Mouse (Mus musculus) CH12.LX (cell line): Measurements from ENCODE around the gene Prkar2a. TPM values are rescaled to one million over a fixed set of nuclear protein-coding genes. Genes with fewer than 3 reads are reported as not detected.

Source experiments
- DNase-seq: peaks from one replicate; pipeline ENCODE4 v3.0.0-alpha.2; 2013; ENCODE audit errors: extremely low read depth
- H3K27ac ChIP-seq: 2 replicates; pipeline ENCODE4 v1.5.1; 2012; ENCODE audit warnings: low read depth, mild to moderate bottlenecking, control low read depth, moderate library complexity; ENCODE audit not compliant: insufficient read depth
- H3K27me3 ChIP-seq: replicated peaks from 2 replicates; pipeline ENCODE3; 2012; ENCODE audit warnings: inconsistent platforms
- H3K36me3 ChIP-seq, 2 experiments: replicated peaks in 1 of 2; 2 replicates each; pipeline versions ENCODE3 to v1.6.1; 2012; ENCODE audit warnings: inconsistent platforms in 1 of 2, low read length in 1 of 2, mild to moderate bottlenecking in 1 of 2, mixed read lengths in 1 of 2, moderate library complexity in 1 of 2; ENCODE audit not compliant: control insufficient read depth in 1 of 2, insufficient read depth in 1 of 2
- H3K4me1 ChIP-seq, 2 experiments: 2 replicates each; pipeline ENCODE4 v1.6.1; 2012; ENCODE audit warnings: inconsistent platforms in 1 of 2, moderate library complexity in 1 of 2; ENCODE audit not compliant: insufficient read depth in 2 of 2, control insufficient read depth in 1 of 2
- H3K4me2 ChIP-seq: 2 replicates; pipeline ENCODE4 v1.6.1; 2012; ENCODE audit warnings: low read depth, mild to moderate bottlenecking, control low read depth; ENCODE audit not compliant: poor library complexity, insufficient read depth, severe bottlenecking
- H3K4me3 ChIP-seq, 3 experiments: fragments of 150-350 bp in 1 of 3; sonication (generic) in 1 of 3; replicated peaks in 1 of 3; 2 replicates each; pipeline versions ENCODE3 to v1.5.1; 2011 to 2012; ENCODE audit warnings: low read depth in 2 of 3, low read length in 2 of 3, mild to moderate bottlenecking in 2 of 3, moderate library complexity in 2 of 3, control low read depth in 1 of 3, improper control_type of control experiment in 1 of 3, inconsistent platforms in 1 of 3, mixed read lengths in 1 of 3; ENCODE audit not compliant: poor library complexity in 1 of 3
- H3K79me2 ChIP-seq: replicated peaks from 2 replicates; pipeline ENCODE4 v1.6.1; 2012; ENCODE audit warnings: mild to moderate bottlenecking, moderate library complexity; ENCODE audit not compliant: control insufficient read depth, poor library complexity, insufficient read depth, severe bottlenecking; ENCODE audit errors: extremely low read depth
- H3K9ac ChIP-seq: 2 replicates; pipeline ENCODE4 v1.6.1; 2012; ENCODE audit warnings: low read depth, mild to moderate bottlenecking, control low read depth, moderate library complexity; ENCODE audit not compliant: insufficient read depth
- H3K9me3 ChIP-seq: replicated peaks from 2 replicates; pipeline ENCODE3; 2012; ENCODE audit warnings: low read length, inconsistent platforms, mixed read lengths
- CHD2 ChIP-seq: IDR thresholded peaks from 2 replicates; pipeline ENCODE4 v1.6.1; 2011; ENCODE audit warnings: low read length, improper control_type of control experiment
- E2F4 ChIP-seq: IDR thresholded peaks from 2 replicates; pipeline ENCODE4 v1.6.1; 2011; ENCODE audit warnings: low read depth, low read length, improper control_type of control experiment; ENCODE audit not compliant: insufficient replicate concordance
- ELF1 ChIP-seq: IDR thresholded peaks from 2 replicates; pipeline ENCODE4 v1.6.1; 2014; ENCODE audit warnings: low read depth, mild to moderate bottlenecking, inconsistent platforms, low read length, improper control_type of control experiment
- EP300 ChIP-seq: IDR thresholded peaks from 2 replicates; pipeline ENCODE4 v1.6.1; 2011; ENCODE audit warnings: low read length, improper control_type of control experiment
- GABPA ChIP-seq: IDR thresholded peaks from 2 replicates; pipeline ENCODE4 v1.6.1; 2012; ENCODE audit warnings: low read depth, low read length, improper control_type of control experiment, inconsistent platforms; ENCODE audit not compliant: insufficient replicate concordance
- HCFC1 ChIP-seq: IDR thresholded peaks from 2 replicates; pipeline ENCODE4 v1.6.1; 2012; ENCODE audit warnings: low read depth, mild to moderate bottlenecking, inconsistent platforms, low read length, improper control_type of control experiment
- IRF4 ChIP-seq: IDR thresholded peaks from 2 replicates; pipeline ENCODE4 v1.6.1; 2014; ENCODE audit warnings: low read depth, mild to moderate bottlenecking, inconsistent platforms, low read length, improper control_type of control experiment
- JUND ChIP-seq: conservative IDR thresholded peaks from 2 replicates; pipeline ENCODE4 v1.6.1; 2011; ENCODE audit warnings: low read depth, low read length, improper control_type of control experiment
- MAFK ChIP-seq: IDR thresholded peaks from 2 replicates; pipeline ENCODE4 v1.6.1; 2011; ENCODE audit warnings: low read length, improper control_type of control experiment; ENCODE audit not compliant: insufficient replicate concordance
- MAX ChIP-seq: IDR thresholded peaks from 2 replicates; pipeline ENCODE4 v1.6.1; 2011; ENCODE audit warnings: low read length, improper control_type of control experiment
- MAZ ChIP-seq: IDR thresholded peaks from 2 replicates; pipeline ENCODE4 v1.6.1; 2012; ENCODE audit warnings: low read depth, mild to moderate bottlenecking, inconsistent platforms, low read length, improper control_type of control experiment, moderate library complexity
- MEF2A ChIP-seq: IDR thresholded peaks from 2 replicates; pipeline ENCODE4 v1.6.1; 2014; ENCODE audit warnings: low read depth, mild to moderate bottlenecking, inconsistent platforms, low read length, improper control_type of control experiment, borderline replicate concordance
- MXI1 ChIP-seq: IDR thresholded peaks from 2 replicates; pipeline ENCODE4 v1.6.1; 2011; ENCODE audit warnings: mild to moderate bottlenecking, low read depth, low read length, improper control_type of control experiment
- MYC ChIP-seq: IDR thresholded peaks from 2 replicates; pipeline ENCODE4 v1.6.1; 2011; ENCODE audit warnings: low read depth, mild to moderate bottlenecking, improper control_type of control experiment, low read length
- NELFE ChIP-seq: IDR thresholded peaks from 2 replicates; pipeline ENCODE4 v1.6.1; 2011; ENCODE audit warnings: low read depth, low read length, improper control_type of control experiment
- NRF1 ChIP-seq: IDR thresholded peaks from 2 replicates; pipeline ENCODE4 v1.6.1; 2014; ENCODE audit warnings: low read depth, mild to moderate bottlenecking, inconsistent platforms, low read length, improper control_type of control experiment, moderate library complexity
- POLR2A ChIP-seq: IDR thresholded peaks from 2 replicates; pipeline ENCODE4 v1.6.1; 2011; ENCODE audit warnings: low read depth, mild to moderate bottlenecking, improper control_type of control experiment, low read length
- POLR2AphosphoS2 ChIP-seq: IDR thresholded peaks from 2 replicates; pipeline ENCODE4 v1.6.1; 2011; ENCODE audit warnings: low read depth, low read length, improper control_type of control experiment
- RCOR1 ChIP-seq: conservative IDR thresholded peaks from 2 replicates; pipeline ENCODE4 v1.6.1; 2012; ENCODE audit warnings: low read depth, mild to moderate bottlenecking, inconsistent platforms, low read length, improper control_type of control experiment
- SIN3A ChIP-seq: IDR thresholded peaks from 2 replicates; pipeline ENCODE4 v1.6.1; 2012; ENCODE audit warnings: low read length, improper control_type of control experiment, inconsistent platforms
- TCF12 ChIP-seq: IDR thresholded peaks from 2 replicates; pipeline ENCODE4 v1.6.1; 2014; ENCODE audit warnings: low read depth, mild to moderate bottlenecking, inconsistent platforms, low read length, improper control_type of control experiment
- USF2 ChIP-seq: conservative IDR thresholded peaks from 2 replicates; pipeline ENCODE4 v1.6.1; 2011; ENCODE audit warnings: low read depth, low read length, improper control_type of control experiment
- ZKSCAN1 ChIP-seq: IDR thresholded peaks from 2 replicates; pipeline ENCODE4 v1.6.1; 2012; ENCODE audit warnings: low read depth, inconsistent platforms, low read length, improper control_type of control experiment, borderline replicate concordance
- ZMIZ1 ChIP-seq: IDR thresholded peaks from 2 replicates; pipeline ENCODE4 v1.6.1; 2012; ENCODE audit warnings: low read depth, mild to moderate bottlenecking, inconsistent platforms, low read length, improper control_type of control experiment
- ZNF384 ChIP-seq: IDR thresholded peaks from 2 replicates; pipeline ENCODE4 v1.6.1; 2012; ENCODE audit warnings: low read depth, low read length, improper control_type of control experiment, inconsistent platforms
- dilution Hi-C: fragments of 300-500 bp; cut with MboI; formaldehyde crosslinking; loops from 2 replicates; pipeline ENCODE4 v1.14.3; 2020; ENCODE audit warnings: low sequenced_read_pairs; ENCODE audit not compliant: extremely low pct_unique_long_range_greater_than_20kb, extremely low pct_ligation_motif_present
- in situ Hi-C: fragments of 300-500 bp; cut with MboI; formaldehyde crosslinking; loops from 3 replicates; pipeline ENCODE4 v1.14.3; 2019; ENCODE audit warnings: low sequenced_read_pairs, low pct_ligation_motif_present, low pct_unique_long_range_greater_than_20kb, mixed read lengths
- polyA plus RNA-seq: library from polyadenylated mRNA; unstranded; fragments of >175 nt; gene quantifications from 2 replicates; pipeline ENCODE4 v1.2.1, GENCODE M21; 2012; ENCODE audit warnings: low read depth; ENCODE audit not compliant: insufficient read length
- total RNA-seq, 2 experiments: library from RNA; depleted of rRNA; stranded (reverse); fragments of 300-350 nt in 1 of 2; fragments of >200 nt in 1 of 2; gene quantifications; 2 replicates each; pipeline ENCODE4 v1.2.3; 2012 to 2014

Gene Prkar2a
- total and polyA plus RNA-seq, 3 experiments: 13.6 to 44.4 (median 14.9) TPM

DNA sequence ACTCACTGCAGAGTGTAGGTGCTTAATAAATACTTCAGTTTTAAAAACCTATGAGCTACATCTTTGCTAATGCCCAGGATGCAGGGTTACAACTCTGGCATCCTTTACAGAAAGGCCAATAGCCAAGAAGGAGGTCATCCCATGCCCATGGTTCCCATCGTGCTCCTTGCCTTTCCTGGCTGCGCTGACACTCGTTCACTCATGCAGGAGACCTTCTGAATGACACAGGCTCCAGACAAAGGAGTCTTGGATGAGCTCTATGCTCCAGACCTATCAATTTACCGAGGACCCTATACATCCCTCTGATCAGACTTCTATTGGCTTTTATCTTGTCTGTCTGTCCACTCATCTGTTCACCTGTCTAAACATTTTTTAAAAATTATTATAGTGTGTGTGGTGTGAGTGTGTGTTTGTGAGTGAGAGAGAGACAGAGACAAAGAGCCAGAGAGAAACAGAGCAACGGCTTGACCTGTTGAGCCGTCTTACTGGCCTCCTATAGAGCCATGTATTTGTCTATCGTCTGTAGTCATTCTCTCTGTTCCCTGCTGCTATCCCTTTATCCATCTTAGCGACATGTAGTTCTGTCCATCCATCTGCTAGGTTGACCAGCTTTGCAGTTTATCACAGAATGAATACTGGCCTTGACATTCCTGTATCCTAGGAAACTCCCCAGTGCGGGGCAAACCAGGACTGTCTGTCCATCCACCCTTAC is 93.9 kb downstream of the Prkar2a start:
- peaks cover 2% of the 10 kb centered on the region for H3K27me3 ChIP-seq
- dilution Hi-C loops: no loop called here
- H3K4me3 ChIP-seq: peak overlapping the region; percentile 44 to 93 (median 47)
- no peak for TF ChIP-seq POLR2A
- no peak for TF ChIP-seq JUND
- no peak for TF ChIP-seq SIN3A
- no peak for TF ChIP-seq GABPA
- no peak for TF ChIP-seq E2F4
- no peak for TF ChIP-seq MYC
- TF ChIP-seq EP300: no peak
- TF ChIP-seq ZKSCAN1: no peak
- no peak for TF ChIP-seq POLR2AphosphoS2
- peaks cover 2% of the 10 kb centered on the region for H3K9me3 ChIP-seq
- no peak overlapping the region for H3K27ac ChIP-seq
- H3K9ac ChIP-seq: no peak overlapping the region
- H3K4me2 ChIP-seq: peak overlapping the region; percentile 82
- H3K36me3 ChIP-seq: peaks cover 0 to 13% of the 10 kb centered on the region in 2 experiments
- DNase-seq: no peak
- in situ Hi-C loops: no loop called here
- H3K4me1 ChIP-seq: peaks cover 18 to 45% of the 10 kb centered on the region in 2 experiments
- H3K79me2 ChIP-seq: peaks cover 35% of the 10 kb centered on the region

DNA sequence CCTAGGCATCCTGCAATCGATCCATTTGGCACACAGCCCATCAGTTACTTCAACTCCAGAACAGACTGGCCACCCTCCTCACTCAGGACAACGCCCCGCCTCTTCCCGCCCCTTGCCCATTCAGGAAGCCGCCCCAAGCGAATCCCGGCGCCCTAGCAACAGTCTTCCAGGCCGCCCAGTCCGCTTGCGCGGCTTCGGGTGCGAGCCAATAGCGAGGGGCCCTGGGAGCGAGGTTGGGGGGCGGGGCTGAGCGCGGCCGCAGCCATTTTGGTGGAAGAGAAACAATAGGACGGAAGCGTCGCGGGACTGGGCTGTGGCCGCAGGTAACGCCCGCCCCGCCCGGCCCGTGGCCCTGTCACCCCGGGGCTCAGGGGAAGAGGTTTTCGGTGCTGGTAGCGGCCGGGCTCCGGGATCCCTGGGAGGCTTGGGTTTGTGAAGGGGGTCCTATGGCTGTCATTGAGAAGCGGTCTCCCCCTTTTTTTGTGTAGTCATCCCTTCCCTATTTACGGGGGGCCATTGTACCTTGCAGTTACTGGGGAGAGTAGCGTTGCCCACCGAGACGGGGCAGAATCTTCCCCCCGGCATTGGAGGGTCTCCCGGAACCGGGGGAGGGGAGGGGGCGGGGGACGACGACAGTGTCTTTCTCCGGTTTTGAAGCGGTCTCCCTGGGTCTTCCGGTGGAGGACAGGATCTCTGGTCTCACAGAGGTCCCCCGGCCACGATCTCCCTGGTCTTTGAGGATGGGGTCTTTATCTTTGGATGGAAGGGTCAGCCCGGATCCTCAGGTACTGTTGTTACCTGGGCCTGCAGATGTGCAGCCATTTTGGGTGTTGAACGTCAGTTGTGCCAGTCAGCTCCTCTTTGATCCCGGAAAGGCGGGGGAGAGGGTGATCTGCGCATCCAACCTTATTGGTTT is 94.7 kb downstream of the Prkar2a start, which contains the start of gene Ip6k2:
Gene Ip6k2, plus strand, starts transcription at position 249 of the 916 bp plus-strand sequence.
- dilution Hi-C loops (no loop called here), in situ Hi-C loops (no loop called here)
- Histone ChIP-seq H3K27me3 (peaks cover 2% of the 10 kb centered on the region), H3K4me2 (peak within 1 kb of the TSS; percentile 91), H3K4me1 (peaks cover 26 to 53% of the 10 kb centered on the region in 2 experiments), H3K36me3 (peaks cover 2 to 20% of the 10 kb centered on the region in 2 experiments), H3K27ac (peak within 1 kb of the TSS; percentile 35; the same call in 1 of the 2 replicates), H3K4me3 (peak within 1 kb of the TSS; percentile 62 to 93 (median 85)), H3K9ac (peak within 1 kb of the TSS; percentile 97), H3K79me2 (peaks cover 43% of the 10 kb centered on the region), H3K9me3 (no peaks in the 10 kb centered on the region)
- TF ChIP-seq HCFC1: peak; percentile 69
- no peak for TF ChIP-seq MAX
- 0 out of 2 replicates have a peak, but pooled peaks have one; percentile 36 for TF ChIP-seq MEF2A
- no peak for TF ChIP-seq RCOR1
- TF ChIP-seq IRF4: peak; percentile 72
- TF ChIP-seq POLR2AphosphoS2: no peak
- no peak for TF ChIP-seq MAFK
- peak; percentile 46; the same call in 1 of the 2 replicates for TF ChIP-seq ZNF384
- no peak for TF ChIP-seq JUND
- peak; percentile 65; the same call in 1 of the 2 replicates for TF ChIP-seq TCF12
- TF ChIP-seq USF2: no peak
- TF ChIP-seq MXI1: peak; percentile 83
- TF ChIP-seq ZMIZ1: peak; percentile 51; the same call in 1 of the 2 replicates
- TF ChIP-seq POLR2A: peak; percentile 53
- TF ChIP-seq SIN3A: peak; percentile 57
- TF ChIP-seq MYC: no peak
- TF ChIP-seq NRF1: peak; percentile 87
- peak; percentile 85 for TF ChIP-seq ELF1
- peak; percentile 65 for TF ChIP-seq CHD2
- peak; percentile 82; the same call in 1 of the 2 replicates for TF ChIP-seq MAZ
- TF ChIP-seq NELFE: no peak; the same call in none of the 2 replicates
- DNase-seq: peak; percentile 93
